Comparison of ENCODE assay signal across 7 mouse cellular contexts in the genomic region with DNA sequence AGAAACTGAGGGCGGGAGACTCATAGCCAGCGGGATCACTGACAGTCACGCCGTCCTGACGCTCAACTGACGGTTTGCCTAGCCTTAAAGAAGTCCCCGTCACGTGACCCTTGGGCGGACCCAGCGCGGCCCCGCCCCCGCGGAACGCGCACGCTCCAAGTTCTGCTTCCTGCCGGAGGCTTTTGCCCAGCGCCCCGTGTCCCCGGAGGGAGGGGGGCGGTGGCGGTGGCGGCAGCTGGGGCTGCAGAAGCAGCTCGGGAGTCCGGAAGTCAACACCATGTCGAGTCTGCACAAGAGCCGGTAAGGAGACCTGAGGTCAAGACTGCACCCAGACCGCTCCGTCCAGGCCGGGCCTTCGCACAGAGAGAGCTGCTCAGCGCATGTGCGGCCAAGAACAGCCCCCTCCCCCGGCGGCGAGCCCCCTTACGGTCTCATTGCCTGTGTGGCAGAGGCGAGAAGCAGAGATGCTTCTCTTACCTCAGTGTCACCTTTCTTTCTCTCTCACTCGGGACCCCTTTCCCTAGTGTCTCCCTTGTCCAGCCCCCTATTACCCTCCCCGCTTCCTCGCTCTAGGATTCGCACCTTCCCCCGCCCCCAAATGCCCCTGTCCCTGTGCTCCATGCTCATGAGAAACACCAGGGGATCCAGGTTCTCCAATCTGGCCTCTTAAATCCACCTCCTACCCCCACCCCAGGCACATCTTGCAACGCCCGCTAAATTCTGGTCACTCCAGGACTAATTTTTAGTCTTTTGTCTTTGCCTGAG. TPM values are rescaled to one million over a fixed set of nuclear protein-coding genes. Genes with fewer than 3 reads are reported as not detected.
DNase-seq lines count a peak whose midpoint lies in the region; ATAC-seq and TF ChIP-seq lines count a peak whose summit lies in the region.

A gene (plus strand): TSS at position 134 of the 765 bp plus-strand sequence.

- peak; percentile 96 for TF ChIP-seq POLR2A in small intestine, adult 2 months (IDR thresholded peaks at IDR 0.05; ENCODE audit: low read depth, low read length)

- peak within 1 kb of the TSS; percentile 90 for H3K27ac ChIP-seq in embryonic facial prominence, embryonic 10.5 days (replicated peaks)
- peak within 1 kb of the TSS; percentile 93 for H3K27ac ChIP-seq in intestine, postnatal 0 days (ENCODE audit: low read depth, low read length)
- H3K27ac ChIP-seq in midbrain, embryonic 12.5 days (replicated peaks), result peak within 1 kb of the TSS; percentile 77
- peak within 1 kb of the TSS; percentile 99 for H3K27ac ChIP-seq in small intestine, adult 2 months (ENCODE audit: insufficient read depth, low read depth, low read length)

- intact Hi-C loops in left cerebral cortex, postnatal 4 days (cut with DNase I), result no loop called here

- no peak for TF ChIP-seq CTCF in intestine, postnatal 0 days (IDR thresholded peaks at IDR 0.05; ENCODE audit: low read depth)
- TF ChIP-seq CTCF in small intestine, adult 2 months (IDR thresholded peaks at IDR 0.05; ENCODE audit: extremely low read depth, insufficient read length, insufficient replicate concordance, low read depth, low read length), result no peak

- no peaks in the 10 kb centered on the region for H3K27me3 ChIP-seq in embryonic facial prominence, embryonic 10.5 days (replicated peaks; ENCODE audit: low read depth, poor library complexity, severe bottlenecking)
- H3K27me3 ChIP-seq in intestine, postnatal 0 days (replicated peaks; ENCODE audit: control insufficient read depth, insufficient read depth, low read length), result no peaks in the 10 kb centered on the region
- no peaks in the 10 kb centered on the region for H3K27me3 ChIP-seq in midbrain, embryonic 12.5 days
- H3K27me3 ChIP-seq in small intestine, adult 2 months (ENCODE audit: control insufficient read depth, insufficient read depth, low read length), result no peaks in the 10 kb centered on the region

- H3K4me3 ChIP-seq in embryonic facial prominence, embryonic 10.5 days, result peak within 1 kb of the TSS; percentile 91
- peak within 1 kb of the TSS; percentile 87 for H3K4me3 ChIP-seq in intestine, postnatal 0 days (ENCODE audit: low read depth, low read length)
- H3K4me3 ChIP-seq in midbrain, embryonic 12.5 days, result peak within 1 kb of the TSS; percentile 90
- H3K4me3 ChIP-seq in small intestine, adult 2 months (ENCODE audit: low read depth, low read length), result peak within 1 kb of the TSS; percentile 98

- under 1% methylated on average over 46 of the region's 46 CpGs for WGBS in embryonic facial prominence, embryonic 10.5 days
- under 1% methylated on average over 46 of the region's 46 CpGs for WGBS in intestine, postnatal 0 days
- under 1% methylated on average over 44 of the region's 46 CpGs for WGBS in midbrain, embryonic 12.5 days
- under 1% methylated on average over 46 of the region's 46 CpGs for WGBS in small intestine, adult 2 months

- DNase-seq in adrenal gland, postnatal 10 days, result peak; percentile 99
- peak; percentile 97 for DNase-seq in embryonic facial prominence, embryonic 10.5 days (ENCODE audit: low spot score)
- peak; percentile 55 for DNase-seq in gonadal fat pad, adult 2 months (ENCODE audit: low read depth)
- DNase-seq in left cerebral cortex, postnatal 4 days, result peak; percentile 96

- H3K4me2 ChIP-seq in intestine, postnatal 0 days (replicated peaks; ENCODE audit: low read depth), result peak within 1 kb of the TSS; percentile 83
- H3K4me2 ChIP-seq in midbrain, embryonic 12.5 days (replicated peaks), result peak within 1 kb of the TSS; percentile 94

- peaks cover 24% of the 10 kb centered on the region for H3K4me1 ChIP-seq in embryonic facial prominence, embryonic 10.5 days
- no peaks in the 10 kb centered on the region for H3K4me1 ChIP-seq in intestine, postnatal 0 days (replicated peaks; ENCODE audit: control insufficient read depth, insufficient read depth, low read length)
- peaks cover 20% of the 10 kb centered on the region for H3K4me1 ChIP-seq in midbrain, embryonic 12.5 days
- H3K4me1 ChIP-seq in small intestine, adult 2 months (ENCODE audit: control insufficient read depth, insufficient read depth, insufficient read length, low read length), result peaks cover 22% of the 10 kb centered on the region

- ATAC-seq in intestine, postnatal 0 days, result peak; percentile 92
- ATAC-seq in midbrain, embryonic 12.5 days (ENCODE audit: low FRiP score, low read depth), result peak; percentile 94

- H3K36me3 ChIP-seq in embryonic facial prominence, embryonic 10.5 days (replicated peaks), result peaks cover 41% of the 10 kb centered on the region
- H3K36me3 ChIP-seq in intestine, postnatal 0 days (ENCODE audit: control insufficient read depth, insufficient read depth), result peaks cover 16% of the 10 kb centered on the region; the same call in 1 of the 2 replicates
- peaks cover 19% of the 10 kb centered on the region for H3K36me3 ChIP-seq in midbrain, embryonic 12.5 days
- H3K36me3 ChIP-seq in small intestine, adult 2 months (ENCODE audit: control insufficient read depth, insufficient read depth, low read length), result peaks cover 17% of the 10 kb centered on the region

- peak within 1 kb of the TSS; percentile 74 for H3K9ac ChIP-seq in intestine, postnatal 0 days (ENCODE audit: low read depth, low read length)
- H3K9ac ChIP-seq in midbrain, embryonic 12.5 days (replicated peaks), result peak within 1 kb of the TSS; percentile 87

- no peaks in the 10 kb centered on the region for H3K9me3 ChIP-seq in embryonic facial prominence, embryonic 10.5 days
- H3K9me3 ChIP-seq in intestine, postnatal 0 days (ENCODE audit: control insufficient read depth), result no peaks in the 10 kb centered on the region
- H3K9me3 ChIP-seq in midbrain, embryonic 12.5 days, result no peaks in the 10 kb centered on the region

RNA-seq across cellular contexts. Expression of the gene that starts here (rescaled TPM):
- total RNA-seq in adrenal gland, postnatal 10 days (2021), result 10 to 100 TPM; 47.2 to 64.0 TPM
- polyA plus RNA-seq in embryonic facial prominence, embryonic 10.5 days (2016; fragmentation: Nextera tagmentation; extraction: Ambion mirVana), result 8.1 and 8.2 TPM in 2 replicates
- 47.7 and 59.5 TPM in 2 replicates for polyA plus RNA-seq in gonadal fat pad, adult 2 months (2012; rRNA removed)
- 5.3 and 8.5 TPM in 2 replicates for polyA plus RNA-seq in intestine, postnatal 0 days (2015; fragmentation: Nextera tagmentation; extraction: Ambion mirVana)
- 10 to 100 TPM; 84.9 to 87.6 TPM for total RNA-seq in left cerebral cortex, postnatal 4 days (2021)
- polyA plus RNA-seq in midbrain, embryonic 12.5 days (2016; fragmentation: Nextera tagmentation; extraction: Ambion mirVana), result 11.2 and 12.9 TPM in 2 replicates
- 48.5 and 85.7 TPM in 2 replicates for polyA plus RNA-seq in small intestine, adult 2 months (2012; rRNA removed)

Comparison
In these comparisons a context has a peak if more than half of its experiments do, and no peak if none do; other contexts are left out.
1. Peak in every context shown above with its lines: DNase-seq, ATAC-seq, H3K4me3 ChIP-seq and H3K27ac ChIP-seq.